Mouse (Mus musculus) MEL (cell line): ENCODE measurements at regions not wholly inside any gene's neighbourhood (a gene's known extent, or its start where the extent isn't known, plus 50 kb on each side); places are given as distances from the start of the nearest gene placed in this dataset.

Experiments used
- CTCF ChIP-seq, 3 experiments: IDR thresholded peaks in 2 of 3; conservative IDR thresholded peaks in 1 of 3; 2 replicates each; pipeline ENCODE4 v1.5.1; 2011 to 2012; ENCODE audit warnings: low read length in 3 of 3, low read depth in 2 of 3, mild to moderate bottlenecking in 2 of 3, improper control_type of control experiment in 1 of 3, inconsistent platforms in 1 of 3, mixed read lengths in 1 of 3, moderate library complexity in 1 of 3; ENCODE audit not compliant: control insufficient read depth in 1 of 3, insufficient read depth in 1 of 3, poor library complexity in 1 of 3, severe bottlenecking in 1 of 3
- GATA1 ChIP-seq: IDR thresholded peaks from 2 replicates; pipeline ENCODE4 v1.6.1; 2011; ENCODE audit warnings: low read depth, low read length, improper control_type of control experiment
- JUND ChIP-seq: IDR thresholded peaks from 2 replicates; pipeline ENCODE4 v1.6.1; 2011; ENCODE audit warnings: low read depth, mild to moderate bottlenecking, improper control_type of control experiment, low read length
- KAT2A ChIP-seq: conservative IDR thresholded peaks from 2 replicates; pipeline ENCODE4 v1.6.1; 2012; ENCODE audit warnings: low read depth, low read length, improper control_type of control experiment, inconsistent platforms
- MYB ChIP-seq: IDR thresholded peaks from 2 replicates; pipeline ENCODE4 v1.6.1; 2011; ENCODE audit warnings: mild to moderate bottlenecking, low read depth, low read length, improper control_type of control experiment
- NELFE ChIP-seq: IDR thresholded peaks from 2 replicates; pipeline ENCODE4 v1.6.1; 2011; ENCODE audit warnings: low read depth, low read length, improper control_type of control experiment
- POLR2A ChIP-seq, 2 experiments: IDR thresholded peaks; 2 replicates each; pipeline ENCODE4 v1.6.1; 2011 to 2012; ENCODE audit warnings: low read length in 2 of 2, mild to moderate bottlenecking in 2 of 2, control low read depth in 1 of 2, improper control_type of control experiment in 1 of 2, low read depth in 1 of 2, moderate library complexity in 1 of 2; ENCODE audit not compliant: control insufficient read depth in 1 of 2, insufficient read depth in 1 of 2, poor library complexity in 1 of 2
- RCOR1 ChIP-seq: IDR thresholded peaks from 2 replicates; pipeline ENCODE4 v1.6.1; 2012; ENCODE audit warnings: low read depth, mild to moderate bottlenecking, inconsistent platforms, low read length, improper control_type of control experiment
- TCF12 ChIP-seq: IDR thresholded peaks from 2 replicates; pipeline ENCODE4 v1.6.1; 2014; ENCODE audit warnings: low read depth, mild to moderate bottlenecking, inconsistent platforms, low read length, improper control_type of control experiment, moderate library complexity
- ZKSCAN1 ChIP-seq: IDR thresholded peaks from 2 replicates; pipeline ENCODE4 v1.6.1; 2012; ENCODE audit warnings: low read depth, mild to moderate bottlenecking, inconsistent platforms, low read length, improper control_type of control experiment, moderate library complexity

DNA sequence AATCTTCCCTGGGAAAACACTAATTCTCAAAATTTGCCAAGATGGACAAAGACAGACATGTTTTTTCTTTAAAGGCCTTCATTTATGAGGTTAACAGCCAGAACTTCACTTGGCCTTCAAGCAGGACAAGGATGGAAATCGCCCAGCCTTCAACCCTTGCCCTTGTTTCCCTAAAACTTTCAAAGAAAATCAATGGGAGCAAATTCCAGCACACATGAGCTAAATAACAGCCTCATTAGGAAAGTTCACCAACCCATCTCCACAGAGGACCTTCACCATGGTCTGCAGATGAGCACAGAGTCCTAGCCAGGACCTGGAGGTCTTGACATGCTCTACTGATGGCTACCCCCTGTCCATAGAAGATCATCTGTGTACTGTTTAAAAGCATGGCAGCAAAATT is 271.8 kb downstream of the Ddx10 start:
- TF ChIP-seq CTCF (IDR thresholded peaks at IDR 0.05 in 2 of 3, conservative IDR thresholded peaks at IDR 0.05 in 1 of 3; ENCODE audit: control insufficient read depth in 1 of 3, insufficient read depth in 1 of 3, low read depth in 2 of 3, low read length in 3 of 3, poor library complexity in 1 of 3, severe bottlenecking in 1 of 3) (no peak), POLR2A (IDR thresholded peaks at IDR 0.05; ENCODE audit: control insufficient read depth in 1 of 2, insufficient read depth in 1 of 2, low read depth in 1 of 2, low read length in 2 of 2, poor library complexity in 1 of 2) (no peak), RCOR1 (no peak), ZKSCAN1 (no peak), NELFE (no peak), TCF12 (no peak), KAT2A (no peak), GATA1 (no peak), JUND (no peak), MYB (no peak)
